Mouse (Mus musculus) myocyte (in vitro differentiated cells): Measurements from ENCODE around the gene Tmem210.

Experiments used
- CEBPB ChIP-seq: IDR thresholded peaks from 2 replicates; pipeline ENCODE4 v1.6.1; 2011; ENCODE audit warnings: mild to moderate bottlenecking, moderate library complexity; ENCODE audit not compliant: poor library complexity, insufficient read depth, severe bottlenecking
- E2F4 ChIP-seq: IDR thresholded peaks from one replicate; pipeline ENCODE4 v1.6.1; 2011; ENCODE audit warnings: mild to moderate bottlenecking, control low read depth, moderate library complexity; ENCODE audit not compliant: insufficient read depth
- MAX ChIP-seq: IDR thresholded peaks from one replicate; pipeline ENCODE4 v1.6.1; 2011; ENCODE audit warnings: low read depth, mild to moderate bottlenecking, control low read depth
- POLR2A ChIP-seq: IDR thresholded peaks from one replicate; pipeline ENCODE4 v1.6.1; 2011; ENCODE audit warnings: low read depth, mild to moderate bottlenecking, control low read depth, moderate library complexity; ENCODE audit not compliant: insufficient read length
- POLR2AphosphoS2 ChIP-seq: IDR thresholded peaks from one replicate; pipeline ENCODE4 v1.6.1; 2011; ENCODE audit warnings: low read depth, control low read depth; ENCODE audit not compliant: insufficient read length
- REST ChIP-seq: IDR thresholded peaks from one replicate; pipeline ENCODE4 v1.6.1; 2011; ENCODE audit warnings: mild to moderate bottlenecking, control low read depth, moderate library complexity; ENCODE audit not compliant: insufficient read depth, insufficient read length
- TCF12 ChIP-seq: IDR thresholded peaks from one replicate; pipeline ENCODE4 v1.6.1; 2011; ENCODE audit warnings: mild to moderate bottlenecking, control low read depth; ENCODE audit not compliant: poor library complexity, insufficient read depth, severe bottlenecking
- TCF3 ChIP-seq: IDR thresholded peaks from one replicate; pipeline ENCODE4 v1.6.1; 2011; ENCODE audit warnings: low read depth, control low read depth; ENCODE audit not compliant: insufficient read length
- USF1 ChIP-seq: IDR thresholded peaks from one replicate; pipeline ENCODE4 v1.6.1; 2011; ENCODE audit warnings: low read depth, mild to moderate bottlenecking, control low read depth, moderate library complexity

- no peak for TF ChIP-seq POLR2A
- no peak for TF ChIP-seq CEBPB
- TF ChIP-seq TCF3, result no peak
- TF ChIP-seq MAX, result no peak
- TF ChIP-seq REST, result no peak
- no peak for TF ChIP-seq USF1
- TF ChIP-seq TCF12, result no peak
- TF ChIP-seq E2F4, result no peak
- TF ChIP-seq POLR2AphosphoS2, result no peak
These were observed 43.5 kb downstream of the Tmem210 start for GRCm38 (mm10) chr2:25331470-25331869.
